Mouse (Mus musculus) adrenal gland, postnatal 25 days (tissue): ENCODE data around the gene Gm11077. TPM values are rescaled to one million over a fixed set of nuclear protein-coding genes. Genes with fewer than 3 reads are reported as not detected.

ENCODE experiments used
- DNase-seq: peaks from one replicate; pipeline ENCODE4 v3.0.0; 2021; ENCODE audit warnings: mixed read lengths
- total RNA-seq: library from RNA; stranded (reverse); gene quantifications from 2 replicates; pipeline ENCODE4 v1.2.3, GENCODE M21; 2021

Gene Gm11077
- total RNA-seq, 1 experiment from 2014 or later = not detected

GRCm38 (mm10) chr6:140747591-140747990 lies 18.5 kb downstream of the Gm11077 start:
- DNase-seq = no peak

GRCm38 (mm10) chr6:140750371-140751080 lies 21.4 kb downstream of the Gm11077 start:
- no peak for DNase-seq

- DNase-seq = no peak
Observed at GRCm38 (mm10) chr6:140766365-140766764, 37.3 kb downstream of the Gm11077 start.

- DNase-seq = no peak
Observed at GRCm38 (mm10) chr6:140767237-140767636, 38.2 kb downstream of the Gm11077 start.

- no peak for DNase-seq
Observed at GRCm38 (mm10) chr6:140768180-140768579, 39.1 kb downstream of the Gm11077 start.

- DNase-seq = no peak
Observed at GRCm38 (mm10) chr6:140768859-140769640, 40.0 kb downstream of the Gm11077 start.

- no peak for DNase-seq
Observed at GRCm38 (mm10) chr6:140776274-140776673, 47.2 kb downstream of the Gm11077 start.

GRCm38 (mm10) chr6:140782524-140782923 lies 53.4 kb downstream of the Gm11077 start:
- DNase-seq = no peak

- no peak for DNase-seq
Observed at GRCm38 (mm10) chr6:140786058-140786457, 57.0 kb downstream of the Gm11077 start.

- peak; percentile 8 for DNase-seq
Observed at GRCm38 (mm10) chr6:140789850-140790249, 60.8 kb downstream of the Gm11077 start.

- DNase-seq = no peak
Observed at GRCm38 (mm10) chr6:140793676-140794262, 64.7 kb downstream of the Gm11077 start.

GRCm38 (mm10) chr6:140798841-140799240 lies 69.8 kb downstream of the Gm11077 start:
- no peak for DNase-seq

GRCm38 (mm10) chr6:140799435-140800040 lies 70.5 kb downstream of the Gm11077 start:
- no peak for DNase-seq

GRCm38 (mm10) chr6:140800587-140800986 lies 71.5 kb downstream of the Gm11077 start:
- no peak for DNase-seq

Other genes with a start within 250 kb of the Gm11077 start
- gene Aebp2, start 106.6 kb upstream of the Gm11077 start, total RNA-seq = 51.2 and 61.4 TPM in 2 replicates